Mouse (Mus musculus) kidney, adult 2 months (tissue): Measurements from ENCODE around the gene Atpaf2.

Source experiments
- CTCF ChIP-seq: fragments of 200-500 bp; conservative IDR thresholded peaks from 2 replicates; pipeline ENCODE4 v1.5.1; 2011; ENCODE audit warnings: low read depth, mild to moderate bottlenecking, control low read depth, low read length, moderate library complexity, mixed read lengths; ENCODE audit not compliant: insufficient read depth, insufficient read length
- POLR2A ChIP-seq: fragments of 200-500 bp; IDR thresholded peaks from one replicate; pipeline ENCODE4 v1.6.1; 2011; ENCODE audit warnings: low read depth, low read length, control low read depth

- no peak for TF ChIP-seq POLR2A
- TF ChIP-seq CTCF: no peak
Observed at GRCm38 (mm10) chr11:60374481-60374880, 43.8 kb downstream of the Atpaf2 start.
